Mouse (Mus musculus): Measurements from ENCODE around the gene Cyba.

Gene Cyba

DNA sequence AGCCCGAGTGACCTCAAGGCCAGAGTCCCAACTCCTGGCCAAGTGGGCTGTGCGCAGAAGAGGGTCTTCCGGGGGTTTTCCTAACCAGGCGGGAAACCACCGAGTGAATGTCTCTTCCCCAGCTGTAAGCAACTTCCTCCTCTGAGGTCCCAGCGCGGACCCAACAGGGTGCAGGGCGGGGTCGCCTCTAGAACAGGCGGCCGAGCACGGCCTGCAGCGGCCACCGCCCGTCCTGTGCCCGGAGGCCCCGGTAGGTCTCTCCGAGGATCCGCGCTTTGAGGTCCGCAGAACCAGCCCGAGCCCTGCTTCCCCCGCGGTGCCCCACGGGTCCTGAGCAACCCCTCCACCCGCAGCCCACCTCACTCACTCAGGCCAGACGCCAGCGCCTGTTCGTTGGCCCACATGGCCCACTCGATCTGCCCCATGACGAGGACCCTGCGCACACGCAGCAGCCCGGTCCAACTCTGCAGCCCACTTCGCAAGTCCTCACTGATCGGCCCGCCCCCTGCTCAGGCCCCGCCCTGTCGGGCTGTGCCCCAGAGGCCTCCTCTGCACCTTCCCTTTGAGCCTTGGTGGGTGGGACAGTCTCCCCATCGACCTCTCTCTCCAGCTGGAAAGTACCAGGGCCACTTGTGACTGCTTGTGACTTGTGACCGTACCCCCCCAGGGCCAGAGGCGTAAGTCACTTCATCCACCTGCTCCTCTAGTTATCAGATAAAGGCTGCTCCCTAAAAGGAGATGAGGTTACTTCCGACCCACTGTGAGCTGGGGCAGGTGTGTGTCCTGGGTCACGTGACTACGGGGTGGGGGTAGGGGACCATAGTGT, at the start of gene Cyba:
Gene Cyba (minus strand): TSS at position 488 of the 826 bp plus-strand sequence.
- WGBS = 29% methylated on average over 45 of the region's 45 CpGs

DNA sequence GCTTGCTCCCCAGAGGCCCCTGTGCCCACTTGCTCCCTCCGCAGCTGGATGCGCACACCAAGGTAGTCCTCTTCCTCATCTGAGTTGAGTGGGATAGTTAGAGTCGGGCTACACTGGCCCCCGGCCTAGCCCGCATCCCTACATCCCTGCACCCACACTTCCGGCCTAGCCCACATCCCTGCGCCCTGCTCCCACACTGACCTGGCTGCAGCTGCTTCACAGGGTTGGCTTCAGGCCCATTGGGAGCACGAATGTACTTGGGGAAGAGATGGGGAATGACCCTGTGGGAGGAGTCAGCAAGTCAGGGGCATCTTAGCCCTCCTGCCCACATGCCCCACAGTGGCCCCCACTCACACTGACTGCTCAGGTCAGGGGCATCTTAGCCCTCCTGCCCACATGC, 49.7 kb upstream of the Cyba start:
- 93% methylated on average over 8 of the region's 8 CpGs for WGBS

DNA sequence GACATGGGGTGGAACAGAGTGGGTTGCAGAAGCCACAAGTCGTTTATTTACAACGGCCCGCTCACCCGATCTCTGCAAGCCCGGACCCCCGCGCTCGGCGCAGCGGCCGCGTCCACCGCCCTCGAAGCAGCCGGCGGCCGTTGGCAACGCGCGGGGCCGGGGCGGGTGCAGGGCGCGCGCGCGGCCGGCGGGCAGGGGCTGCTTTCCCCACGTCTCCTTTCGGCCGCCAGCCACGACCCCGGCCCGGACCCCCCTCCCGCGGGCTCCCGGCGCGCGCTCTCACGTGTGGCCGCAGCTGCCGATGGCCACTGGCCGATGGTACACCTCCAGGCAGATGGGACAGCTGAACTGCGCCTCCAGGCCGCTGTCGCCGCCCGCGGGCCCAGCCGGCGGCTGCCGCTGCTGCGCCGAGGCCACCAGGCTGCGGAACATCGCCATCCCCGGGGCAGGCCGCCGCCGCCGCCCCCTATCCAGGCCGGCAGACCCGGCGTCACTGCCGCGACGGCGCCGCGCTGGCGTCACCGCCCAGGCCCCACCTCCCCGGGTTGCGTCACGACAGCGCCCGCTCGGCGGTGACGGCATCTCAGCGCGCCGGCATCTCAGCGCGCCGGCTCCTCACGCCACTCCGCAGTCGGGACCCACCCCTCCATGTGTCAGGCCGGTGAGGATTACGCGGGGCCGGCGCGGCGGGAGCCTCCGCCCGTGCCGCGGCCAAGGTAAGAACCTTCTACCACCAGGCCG, 43.0 kb upstream of the Cyba start, which contains the start of the genes Rnf166 and Ctu2:
Gene Rnf166 (minus strand): TSS at position 485 of the 741 bp plus-strand sequence.
Gene Ctu2 (plus strand): TSS at position 564 of the 741 bp plus-strand sequence.
- under 1% methylated on average over 103 of the region's 103 CpGs for WGBS

DNA sequence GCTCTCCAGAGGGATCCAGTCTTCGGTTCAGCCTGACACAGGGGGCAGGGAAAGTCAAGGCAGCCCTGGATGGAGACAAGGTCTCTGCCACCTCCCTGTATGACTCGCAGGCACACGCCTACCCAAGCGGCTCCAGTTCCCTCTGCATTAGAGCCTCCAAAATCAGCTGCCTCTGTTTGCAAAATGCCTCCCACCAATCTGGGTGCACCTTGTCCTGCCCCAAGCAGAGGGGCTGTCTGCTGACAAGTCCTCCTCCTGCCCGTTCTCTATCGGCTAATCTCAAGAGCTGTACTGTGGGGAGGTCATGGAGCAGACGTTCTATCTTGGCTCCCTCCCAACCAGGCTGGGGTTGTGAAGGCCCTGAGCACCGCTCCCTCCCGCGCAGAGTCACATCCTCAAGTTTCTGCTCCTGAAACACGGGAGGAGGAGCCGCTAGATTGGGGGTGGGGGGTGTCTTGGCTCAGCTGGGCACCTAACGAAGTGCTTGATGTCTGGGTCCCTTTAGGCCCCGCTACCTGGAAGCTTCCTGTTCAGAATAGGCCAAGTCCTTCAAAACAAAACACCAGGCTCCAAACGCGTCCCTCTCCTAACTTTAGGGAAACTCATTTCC, 42.3 kb upstream of the Cyba start:
- WGBS = 4% methylated on average over 16 of the region's 16 CpGs

DNA sequence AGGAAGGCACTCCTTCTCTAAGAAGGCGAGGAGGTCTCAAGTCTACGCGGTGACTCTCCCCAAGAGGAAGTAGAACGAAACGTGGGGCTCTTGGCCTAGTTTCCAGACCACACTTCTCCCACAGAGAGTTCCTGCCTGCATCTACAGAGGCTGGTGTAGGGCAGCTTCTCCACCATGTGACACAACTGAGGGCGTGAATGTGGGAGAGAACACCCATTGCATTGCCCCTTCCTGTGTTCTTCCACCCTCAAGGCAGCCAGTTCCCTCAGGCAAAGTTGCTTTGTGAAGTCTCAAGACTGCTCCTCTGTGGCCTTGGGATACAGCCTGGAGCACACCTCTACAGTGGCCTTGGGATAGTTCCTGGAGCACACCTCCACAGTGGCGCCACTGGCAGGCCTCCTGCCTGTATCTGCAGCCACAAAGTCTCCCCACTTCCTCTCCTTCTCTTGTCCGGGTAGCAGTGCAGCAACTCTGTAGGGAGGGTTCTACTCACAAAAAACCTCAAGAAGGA, 41.2 kb upstream of the Cyba start:
- WGBS = 61% methylated on average over 8 of the region's 8 CpGs

- WGBS = 82% methylated on average over 5 of the region's 5 CpGs
These were observed 38.0 kb upstream of the Cyba start for GRCm38 (mm10) chr8:122470691-122471090.

DNA sequence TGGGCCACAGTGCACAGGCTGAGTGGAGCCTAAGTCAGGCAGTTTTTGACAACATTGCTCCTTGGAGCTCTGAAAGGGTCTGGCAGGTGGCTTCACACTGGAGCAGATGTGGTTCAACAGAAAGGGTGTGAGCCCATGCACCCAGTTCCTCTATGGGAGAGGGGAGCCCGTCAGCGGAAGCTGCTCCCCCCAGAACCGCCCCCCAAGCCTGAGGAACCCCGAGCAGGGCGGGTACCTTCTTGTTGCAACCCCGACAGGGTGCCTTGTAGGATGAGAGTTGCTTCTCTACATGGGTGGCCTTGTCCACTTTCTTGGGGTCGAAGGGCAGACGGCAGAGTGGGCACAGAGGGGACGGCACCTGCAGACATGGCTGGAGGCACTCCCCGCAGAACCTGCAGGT, 37.2 kb upstream of the Cyba start:
- 90% methylated on average over 10 of the region's 10 CpGs for WGBS

DNA sequence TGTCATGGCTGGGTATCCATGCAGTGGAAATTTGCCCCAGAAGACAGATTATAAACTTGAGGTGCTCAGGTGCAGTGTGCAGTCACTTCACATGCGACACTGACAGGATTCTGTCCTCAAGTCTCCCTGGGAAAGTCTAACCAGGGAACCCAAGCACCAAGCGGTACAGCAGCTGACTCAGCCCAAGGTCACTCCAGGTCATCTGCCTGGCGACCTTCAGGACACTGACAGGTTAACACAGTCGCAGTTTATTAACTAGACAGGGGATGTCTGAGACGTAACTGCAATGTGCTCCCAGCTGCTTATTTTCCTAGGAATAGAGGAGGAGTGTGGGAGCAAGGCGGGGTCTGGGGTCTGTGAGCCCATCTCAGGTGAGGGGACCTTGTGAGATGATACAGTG, 36.7 kb upstream of the Cyba start:
- WGBS = 82% methylated on average over 6 of the region's 6 CpGs

DNA sequence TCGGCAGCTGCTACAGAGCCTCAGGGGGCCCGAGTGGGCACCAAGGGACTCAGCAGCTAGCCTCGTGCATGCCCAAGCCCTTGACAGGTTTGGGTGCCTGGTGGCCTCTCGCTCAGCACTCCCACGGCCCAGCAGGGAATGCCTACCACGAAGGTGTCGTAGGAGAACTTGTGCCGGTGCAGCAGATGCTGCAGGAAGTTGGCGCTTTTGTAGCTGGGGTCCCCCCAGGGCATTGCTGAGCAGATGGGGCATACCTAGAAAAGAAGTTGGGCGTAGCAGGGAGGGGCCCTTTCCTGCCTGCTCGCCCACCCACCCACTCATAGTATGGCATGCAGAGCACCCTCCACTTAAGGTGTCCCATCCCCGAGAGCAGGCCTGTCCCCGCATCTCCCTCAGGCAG, 35.1 kb upstream of the Cyba start:
- WGBS = 69% methylated on average over 13 of the region's 13 CpGs

DNA sequence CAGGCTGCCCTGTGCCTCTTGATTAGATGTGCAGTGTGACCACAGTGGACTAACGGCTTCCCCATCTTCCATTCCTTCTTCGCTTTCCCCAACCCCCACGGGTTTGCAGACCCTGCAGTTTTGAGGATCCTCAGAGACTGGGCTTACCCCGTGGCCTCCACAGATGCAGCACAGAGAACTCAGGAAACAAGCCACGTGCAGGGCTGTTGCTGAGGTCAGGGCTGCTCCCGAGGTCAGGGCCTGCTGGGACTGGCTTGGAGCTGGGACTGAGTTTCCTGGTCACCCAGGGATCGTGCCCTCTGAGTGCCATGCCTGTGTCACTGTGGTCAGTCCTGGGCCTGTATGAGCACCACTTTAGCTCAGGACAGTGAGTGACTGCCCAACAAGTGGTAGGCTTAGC, 32.3 kb upstream of the Cyba start:
- 76% methylated on average over 7 of the region's 7 CpGs for WGBS

- WGBS = 52% methylated on average over 12 of the region's 12 CpGs
These were observed 31.2 kb upstream of the Cyba start for GRCm38 (mm10) chr8:122463651-122464640.

GRCm38 (mm10) chr8:122462510-122462909, 29.8 kb upstream of the Cyba start:
- 79% methylated on average over 8 of the region's 8 CpGs for WGBS

- WGBS = 35% methylated on average over 11 of the region's 11 CpGs
These were observed 28.9 kb upstream of the Cyba start for GRCm38 (mm10) chr8:122461473-122462148.

GRCm38 (mm10) chr8:122460524-122461472, 28.1 kb upstream of the Cyba start, which contains the start of gene Snai3:
Gene Snai3 (minus strand): TSS chr8:122460733.
- 3% methylated on average over 47 of the region's 56 CpGs for WGBS

DNA sequence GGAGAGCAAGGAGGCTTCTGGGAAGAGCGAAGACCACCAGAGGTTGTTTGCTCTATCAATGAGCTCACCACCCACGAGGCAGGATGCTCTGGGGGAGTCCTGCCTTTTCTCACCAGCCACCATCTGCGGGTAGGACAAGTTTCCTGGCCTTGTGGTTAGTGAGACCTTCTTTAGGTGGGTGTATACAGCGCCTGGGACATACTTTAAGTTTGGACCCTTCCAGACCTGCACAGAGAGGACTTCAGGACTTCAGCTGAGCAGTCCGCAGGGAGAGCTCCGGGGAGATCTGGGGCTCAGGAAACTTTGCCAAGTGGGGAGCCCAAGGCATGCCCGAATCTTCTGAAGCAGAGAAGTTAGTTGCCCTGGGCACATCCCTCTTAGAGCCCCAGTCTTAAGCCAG, 27.3 kb upstream of the Cyba start:
- 27% methylated on average over 7 of the region's 7 CpGs for WGBS

- 56% methylated on average over 6 of the region's 6 CpGs for WGBS
These were observed 26.6 kb upstream of the Cyba start for GRCm38 (mm10) chr8:122459218-122459900.

- 75% methylated on average over 11 of the region's 11 CpGs for WGBS
These were observed 24.4 kb upstream of the Cyba start for GRCm38 (mm10) chr8:122457171-122457570.

DNA sequence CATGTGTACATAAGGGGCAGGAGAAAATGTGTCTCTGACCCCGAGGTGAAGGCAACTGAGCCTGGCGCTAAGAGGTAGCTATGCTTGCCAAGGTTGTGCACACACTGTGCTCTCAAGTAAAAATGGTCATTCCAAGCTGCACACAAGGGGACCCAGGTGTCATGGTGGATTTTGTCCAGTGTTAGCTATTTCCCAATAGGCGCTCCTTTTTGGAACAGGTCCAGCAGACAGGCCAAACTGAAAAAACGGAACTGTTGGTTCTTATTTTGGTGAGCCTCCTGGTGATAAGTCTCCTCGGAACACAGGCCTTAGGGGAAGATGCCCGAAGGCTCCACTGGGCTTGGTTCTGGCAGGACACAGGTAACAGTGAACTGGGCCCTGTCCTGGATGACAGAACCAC, 21.7 kb upstream of the Cyba start:
- WGBS = 86% methylated on average over 6 of the region's 6 CpGs

GRCm38 (mm10) chr8:122452154-122452553, 19.4 kb upstream of the Cyba start:
- WGBS = 83% methylated on average over 10 of the region's 10 CpGs
